Mouse (Mus musculus) mouse embryonic stem cell (cell line): ENCODE measurements around the gene Vmn1r200.
"Not testable (repeated sequence)": the region's sequence is repeated elsewhere in the genome, so short reads cannot be mapped to it uniquely, and the experiment has no call there.

Experiments used
- in situ Hi-C, 2 experiments: fragments of 300-500 bp; cut with MboI; formaldehyde crosslinking; loops; 1 replicate in 1 of 2; 3 replicates in 1 of 2; pipeline ENCODE4 v1.14.3; 2019 to 2020; ENCODE audit warnings: low sequenced_read_pairs in 2 of 2, low pct_unique_long_range_greater_than_20kb in 1 of 2, mixed read lengths in 1 of 2; ENCODE audit not compliant: unreplicated experiment in 1 of 2

Vmn1r200 gene

GRCm38 (mm10) chr13:22390073-22390472 is at the start of gene Vmn1r200:
Gene Vmn1r200 (plus strand): TSS chr13:22390373.
- in situ Hi-C loops = no loop called here

- in situ Hi-C loops = no loop called here
Observed at GRCm38 (mm10) chr13:22350064-22350463, 40.1 kb upstream of the Vmn1r200 start, which contains the start of gene Vmn1r198. Gene Vmn1r198 (plus strand): TSS chr13:22350364.

DNA sequence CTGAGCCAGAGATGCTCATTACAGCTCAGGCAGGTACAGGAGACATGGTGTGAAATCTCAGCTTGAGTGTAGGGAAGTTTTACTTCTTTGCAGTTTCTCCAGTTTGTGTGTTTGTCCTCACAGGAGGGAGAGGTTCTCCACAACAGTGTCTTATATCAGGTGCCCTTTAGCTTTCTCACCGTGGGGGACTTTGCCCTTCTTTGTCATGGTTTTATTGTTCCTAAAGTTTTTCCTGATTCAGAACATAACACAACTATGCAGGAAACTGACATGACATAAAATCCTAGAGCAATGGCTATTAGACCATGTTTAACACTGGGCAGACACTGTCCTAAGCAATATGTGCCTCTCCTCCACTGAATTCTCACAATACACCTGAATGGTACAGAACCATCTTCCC is 39.4 kb upstream of the Vmn1r200 start:
- in situ Hi-C loops = no loop called here

GRCm38 (mm10) chr13:22379518-22379917 is 10.7 kb upstream of the Vmn1r200 start, which contains the start of gene Vmn1r199:
Gene Vmn1r199 (plus strand): TSS chr13:22379818.
- in situ Hi-C loops = no loop called here

DNA sequence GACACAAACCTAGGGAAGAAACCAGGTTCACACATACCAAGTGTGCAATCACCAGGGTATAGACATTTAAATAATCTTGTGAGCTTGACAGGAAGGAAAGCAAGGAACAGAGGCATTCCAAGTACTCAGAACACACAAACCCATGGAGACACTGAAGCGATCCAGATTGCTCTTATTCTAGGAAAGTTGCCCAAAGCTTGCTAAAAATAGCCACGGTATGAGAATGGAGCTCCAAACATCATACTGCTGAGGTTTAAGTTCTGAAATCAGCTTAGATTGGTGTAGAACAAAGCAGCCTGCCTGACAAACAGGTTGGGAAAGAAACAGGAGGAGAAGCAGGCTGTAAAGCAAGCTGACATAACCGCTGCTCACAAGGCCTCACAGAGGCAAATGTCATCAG is 9.0 kb upstream of the Vmn1r200 start:
- in situ Hi-C loops = not testable (repeated sequence)

DNA sequence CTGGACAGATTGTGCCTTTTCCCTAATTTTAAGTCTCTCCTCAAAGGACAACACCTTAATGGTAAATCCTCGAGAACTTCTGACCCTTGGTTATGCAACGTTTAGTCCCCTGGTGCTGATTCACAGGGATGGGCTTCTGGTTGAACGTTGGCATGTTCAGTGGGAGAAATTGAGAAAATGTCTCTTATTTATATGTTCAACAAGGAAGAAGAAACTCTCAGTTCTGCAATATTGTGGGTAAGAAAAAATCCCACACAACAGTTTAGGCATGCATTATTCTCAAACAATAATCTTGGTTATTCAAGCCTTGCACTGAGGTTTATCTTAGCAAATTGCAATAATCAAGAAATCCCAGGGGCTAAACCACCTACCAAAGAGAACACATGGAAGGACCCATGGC is 6.8 kb upstream of the Vmn1r200 start:
- in situ Hi-C loops = no loop called here

DNA sequence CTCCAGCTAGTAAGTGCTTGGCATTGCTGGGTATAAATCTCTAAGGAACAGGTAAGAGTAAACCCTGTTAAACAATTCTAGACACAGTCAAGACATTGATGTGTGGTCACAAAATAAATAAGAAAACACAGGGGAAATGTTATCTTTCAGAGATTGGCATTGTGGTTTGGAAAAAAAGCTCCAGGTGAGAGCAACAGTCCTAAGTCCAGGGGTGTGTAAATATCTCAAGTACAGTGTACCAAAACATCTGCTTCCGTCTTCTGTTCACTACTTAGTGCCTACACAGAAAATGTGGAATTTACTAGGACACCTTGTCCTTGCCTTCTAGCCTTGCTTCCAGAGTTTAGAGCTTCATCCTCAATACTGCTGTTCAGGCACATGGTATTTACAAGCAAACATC is 3.1 kb upstream of the Vmn1r200 start:
- in situ Hi-C loops = no loop called here

DNA sequence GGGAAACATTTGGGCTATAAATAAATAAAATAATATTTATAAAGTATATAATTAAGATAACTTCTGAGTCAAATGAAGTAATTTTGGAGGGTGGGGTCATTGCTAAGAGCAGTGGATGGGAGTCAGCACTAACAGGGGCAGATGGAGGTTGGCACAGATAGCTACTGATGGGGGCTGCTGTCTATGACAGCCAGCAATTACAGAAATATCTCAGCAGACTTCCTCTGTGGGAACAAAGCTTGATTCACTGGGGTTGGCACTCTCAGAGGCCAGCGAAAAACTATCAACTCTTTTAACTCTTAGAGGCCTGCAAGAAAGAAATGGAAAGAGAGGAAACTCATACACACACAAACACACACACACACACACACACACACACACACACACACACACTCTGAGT is 12.8 kb downstream of the Vmn1r200 start:
- in situ Hi-C loops = no loop called here
